Mouse (Mus musculus) lung, adult 2 months (tissue): Measurements from ENCODE around the gene Kdm3a. TPM values are rescaled to one million over a fixed set of nuclear protein-coding genes. Genes with fewer than 3 reads are reported as not detected.

Source experiments
- DNase-seq: peaks from one replicate; pipeline ENCODE4 v3.0.0; 2022
- H3K4me1 ChIP-seq: fragments of 200-500 bp; 2 replicates; pipeline ENCODE4 v1.6.1; 2011; ENCODE audit warnings: low read length; ENCODE audit not compliant: control insufficient read depth, insufficient read depth
- H3K4me3 ChIP-seq: fragments of 200-500 bp; replicated peaks from 2 replicates; pipeline ENCODE3; 2011; ENCODE audit warnings: low read depth, mild to moderate bottlenecking, control low read depth, low read length; ENCODE audit errors: extremely low read depth
- CTCF ChIP-seq: fragments of 200-500 bp; IDR thresholded peaks from 2 replicates; pipeline ENCODE4 v1.5.1; 2011; ENCODE audit warnings: mild to moderate bottlenecking, low read length, control low read depth; ENCODE audit not compliant: insufficient read depth
- POLR2A ChIP-seq: fragments of 200-500 bp; IDR thresholded peaks from 2 replicates; pipeline ENCODE4 v1.6.1; 2011; ENCODE audit warnings: low read depth, mild to moderate bottlenecking, control low read depth, low read length, borderline replicate concordance; ENCODE audit errors: extremely low read depth
- WGBS: fragments of 180-500 bp; shearing (Covaris S2); methylation state at CpG from one replicate; pipeline ENCODE4 v1.1.7; 2018; 5-methylcytosine and 5-hydroxymethylcytosine counted together
- polyA plus RNA-seq: library from polyadenylated mRNA; depleted of rRNA; stranded (reverse); fragments of >200 nt; gene quantifications from 2 replicates; pipeline ENCODE4 v1.2.3, GENCODE M21; 2012; rRNA removed

Kdm3a gene
- polyA plus RNA-seq = 11.3 and 16.5 TPM in 2 replicates

- TF ChIP-seq POLR2A = peak; percentile 86; the same call in 1 of the 2 replicates
- TF ChIP-seq CTCF = peak; percentile 48
- WGBS = under 1% methylated on average over 62 of the region's 63 CpGs
- DNase-seq = peak; percentile 98
- Histone ChIP-seq H3K4me1 (peaks cover 10% of the 10 kb centered on the region), H3K4me3 (peak within 1 kb of the TSS; percentile 97)
Measured at GRCm38 (mm10) chr6:71632829-71633662, at the start of gene Kdm3a. Gene Kdm3a (minus strand): TSS chr6:71632990.

GRCm38 (mm10) chr6:71678891-71679290 is 46.1 kb upstream of the Kdm3a start:
- no peak for DNase-seq
- Histone ChIP-seq H3K4me3 (no peak overlapping the region), H3K4me1 (no peaks in the 10 kb centered on the region)
- TF ChIP-seq POLR2A (no peak), CTCF (peak; percentile 33; the same call in 1 of the 2 replicates)
- WGBS = 62% methylated on average over 7 of the region's 7 CpGs

- WGBS = 54% methylated on average over 2 of the region's 2 CpGs
- peak; percentile 17 for DNase-seq
- peak; percentile 51 for TF ChIP-seq CTCF
- TF ChIP-seq POLR2A = no peak
- no peaks in the 10 kb centered on the region for H3K4me1 ChIP-seq
- no peak overlapping the region for H3K4me3 ChIP-seq
Measured at GRCm38 (mm10) chr6:71673166-71673565, 40.4 kb upstream of the Kdm3a start.

GRCm38 (mm10) chr6:71664511-71664910 is 31.7 kb upstream of the Kdm3a start:
- H3K4me1 ChIP-seq = no peaks in the 10 kb centered on the region
- DNase-seq = no peak
- no peak overlapping the region for H3K4me3 ChIP-seq
- TF ChIP-seq CTCF = no peak
- no peak for TF ChIP-seq POLR2A
- 57% methylated on average over 1 of the region's 1 CpGs for WGBS

- Histone ChIP-seq H3K4me3 (no peak overlapping the region), H3K4me1 (no peaks in the 10 kb centered on the region)
- 40% methylated on average over 2 of the region's 2 CpGs for WGBS
- peak; percentile 9 for DNase-seq
- no peak for TF ChIP-seq CTCF
- TF ChIP-seq POLR2A = no peak
Measured at GRCm38 (mm10) chr6:71658290-71658689, 25.5 kb upstream of the Kdm3a start.

- no peak for TF ChIP-seq POLR2A
- no peak for TF ChIP-seq CTCF
- Histone ChIP-seq H3K4me3 (no peak overlapping the region), H3K4me1 (no peaks in the 10 kb centered on the region)
- no peak for DNase-seq
- WGBS = 30% methylated on average over 3 of the region's 3 CpGs
Measured at GRCm38 (mm10) chr6:71655835-71656234, 23.0 kb upstream of the Kdm3a start.

GRCm38 (mm10) chr6:71651868-71652267 is 19.1 kb upstream of the Kdm3a start:
- TF ChIP-seq POLR2A = no peak
- TF ChIP-seq CTCF = no peak
- DNase-seq = no peak
- WGBS = 66% methylated on average over 2 of the region's 2 CpGs
- H3K4me1 ChIP-seq = no peaks in the 10 kb centered on the region
- H3K4me3 ChIP-seq = no peak overlapping the region

- TF ChIP-seq CTCF = no peak
- no peak; the same call in 1 of the 2 replicates for TF ChIP-seq POLR2A
- DNase-seq = no peak
- peak overlapping the region; percentile 97 for H3K4me3 ChIP-seq
- WGBS = under 1% methylated on average over 37 of the region's 41 CpGs
- peaks cover 10% of the 10 kb centered on the region for H3K4me1 ChIP-seq
Measured at GRCm38 (mm10) chr6:71632486-71632828, 333 bp downstream of the Kdm3a start.

- peaks cover 10% of the 10 kb centered on the region for H3K4me1 ChIP-seq
- peak overlapping the region; percentile 97 for H3K4me3 ChIP-seq
- peak; percentile 66 for DNase-seq
- TF ChIP-seq CTCF (no peak), POLR2A (no peak)
- WGBS = 2% methylated on average over 41 of the region's 42 CpGs
Measured at GRCm38 (mm10) chr6:71631706-71632461, 906 bp downstream of the Kdm3a start.

- Histone ChIP-seq H3K4me3 (peak overlapping the region; percentile 97), H3K4me1 (peaks cover 10% of the 10 kb centered on the region)
- 12% methylated on average over 2 of the region's 2 CpGs for WGBS
- no peak for DNase-seq
- TF ChIP-seq CTCF (no peak), POLR2A (no peak)
Measured at GRCm38 (mm10) chr6:71631196-71631595, 1.6 kb downstream of the Kdm3a start.
